Mouse (Mus musculus): ENCODE measurements around the gene Abcc6. TPM values are rescaled to one million over a fixed set of nuclear protein-coding genes. Genes with fewer than 3 reads are reported as not detected.

The Abcc6 gene
- total and polyA plus RNA-seq, 3 experiments: 2.2 to 10.5 (median 6.4) TPM

DNA sequence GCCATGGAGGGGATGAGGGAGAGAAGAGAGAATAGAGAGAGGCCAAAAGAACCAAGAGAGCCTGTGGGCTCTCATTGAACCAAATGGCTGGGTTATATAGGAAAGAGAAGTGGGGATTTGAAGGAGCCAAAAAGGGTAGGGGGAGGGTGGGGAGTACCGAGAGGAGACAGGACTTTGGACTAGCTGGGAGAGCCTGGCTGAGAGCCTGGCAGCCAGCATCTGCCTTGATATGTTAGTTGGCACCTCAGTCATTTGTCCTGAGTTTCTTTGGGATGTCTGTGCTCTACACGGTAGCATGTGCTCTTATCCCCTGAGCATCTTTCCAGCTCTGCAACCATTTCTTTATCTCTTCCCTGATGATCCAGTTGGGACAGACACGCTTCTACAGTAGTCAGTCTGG, 23.5 kb upstream of the Abcc6 start:
- Histone ChIP-seq H3K79me2 (replicated peaks; ENCODE audit: control insufficient read depth, extremely low read depth, insufficient read depth, poor library complexity, severe bottlenecking) (no peaks in the 10 kb centered on the region), H3K36me3 (replicated peaks in 1 of 2; ENCODE audit: control insufficient read depth in 1 of 2, insufficient read depth in 1 of 2, low read length in 1 of 2) (peaks cover 61 to 88% of the 10 kb centered on the region in 2 experiments), H3K9me3 (replicated peaks; ENCODE audit: low read length) (no peaks in the 10 kb centered on the region), H3K9ac (ENCODE audit: insufficient read depth, low read depth) (no peak overlapping the region), H3K27ac (ENCODE audit: insufficient read depth, low read depth) (no peak overlapping the region), H3K4me2 (ENCODE audit: insufficient read depth, low read depth, poor library complexity, severe bottlenecking) (no peak overlapping the region), H3K4me1 (ENCODE audit: control insufficient read depth in 1 of 2, insufficient read depth in 2 of 2) (no peaks in the 10 kb centered on the region), H3K4me3 (replicated peaks in 1 of 3; ENCODE audit: low read depth in 2 of 3, low read length in 2 of 3, poor library complexity in 1 of 3) (no peak overlapping the region), H3K27me3 (replicated peaks) (no peaks in the 10 kb centered on the region)
- in situ Hi-C loops (cut with MboI; ENCODE audit: low pct_ligation_motif_present, low pct_unique_long_range_greater_than_20kb, low sequenced_read_pairs): no loop called here
- no peak for DNase-seq (ENCODE audit: extremely low read depth)
- TF ChIP-seq IRF4 (IDR thresholded peaks at IDR 0.05; ENCODE audit: low read depth, low read length) (no peak), MYC (IDR thresholded peaks at IDR 0.05; ENCODE audit: low read depth, low read length) (no peak), KAT2A (IDR thresholded peaks at IDR 0.05; ENCODE audit: insufficient replicate concordance, low read length) (no peak), ZC3H11A (IDR thresholded peaks at IDR 0.05; ENCODE audit: low read depth, low read length) (no peak), ELF1 (IDR thresholded peaks at IDR 0.05; ENCODE audit: low read depth, low read length) (no peak), TCF12 (IDR thresholded peaks at IDR 0.05; ENCODE audit: low read depth, low read length) (no peak), MEF2A (IDR thresholded peaks at IDR 0.05; ENCODE audit: borderline replicate concordance, low read depth, low read length) (no peak), JUND (conservative IDR thresholded peaks at IDR 0.05; ENCODE audit: low read depth, low read length) (no peak), HCFC1 (IDR thresholded peaks at IDR 0.05; ENCODE audit: low read depth, low read length) (no peak), MAX (IDR thresholded peaks at IDR 0.05; ENCODE audit: low read length) (no peak), BHLHE40 (IDR thresholded peaks at IDR 0.05; ENCODE audit: low read depth, low read length) (no peak), POLR2A (IDR thresholded peaks at IDR 0.05; ENCODE audit: low read depth, low read length) (no peak), RAD21 (IDR thresholded peaks at IDR 0.05; ENCODE audit: low read depth, low read length) (no peak), EP300 (IDR thresholded peaks at IDR 0.05; ENCODE audit: low read length) (no peak), RCOR1 (conservative IDR thresholded peaks at IDR 0.05; ENCODE audit: low read depth, low read length) (no peak), NRF1 (IDR thresholded peaks at IDR 0.05; ENCODE audit: low read depth, low read length) (no peak), NELFE (IDR thresholded peaks at IDR 0.05; ENCODE audit: low read depth, low read length) (no peak), CHD2 (IDR thresholded peaks at IDR 0.05; ENCODE audit: low read length) (no peak), TBP (conservative IDR thresholded peaks at IDR 0.05; ENCODE audit: low read depth, low read length) (no peak)
- dilution Hi-C loops (cut with MboI; ENCODE audit: extremely low pct_ligation_motif_present, extremely low pct_unique_long_range_greater_than_20kb, low sequenced_read_pairs): no loop called here

DNA sequence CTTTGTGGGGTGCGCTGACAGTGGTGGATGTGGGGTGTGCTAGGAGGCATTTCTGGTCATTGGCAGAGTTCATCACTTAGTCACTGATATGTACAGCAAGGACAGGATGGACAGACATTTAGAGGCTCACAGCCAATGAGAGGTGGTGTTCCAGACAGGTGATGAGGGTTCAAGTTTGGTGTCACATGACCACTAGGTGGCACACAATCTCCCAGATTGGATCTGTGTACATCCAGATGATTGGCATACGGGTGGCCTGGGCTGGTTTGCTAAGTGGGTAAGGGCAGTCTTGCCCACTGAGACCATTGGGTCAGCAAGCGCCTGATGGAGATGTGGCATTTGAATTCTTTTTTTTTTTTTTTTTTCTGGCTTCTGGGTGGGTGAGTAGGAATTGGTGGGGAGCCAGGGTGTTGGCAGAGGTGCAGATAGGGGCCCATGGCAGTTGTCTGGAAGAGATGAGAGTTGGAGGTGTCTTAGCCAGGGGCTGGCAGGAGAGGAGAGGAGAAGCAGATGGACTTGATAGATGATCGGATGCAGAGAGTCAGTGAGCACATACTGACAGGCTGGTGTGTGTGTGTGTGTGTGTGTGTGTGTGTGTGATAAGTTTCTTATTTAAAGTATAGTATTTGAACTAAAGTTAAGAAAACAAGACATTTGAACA, 22.2 kb upstream of the Abcc6 start:
- DNase-seq (ENCODE audit: extremely low read depth): peak; percentile 33
- no peaks in the 10 kb centered on the region for H3K4me1 ChIP-seq (ENCODE audit: control insufficient read depth in 1 of 2, insufficient read depth in 2 of 2)
- no peak overlapping the region for H3K27ac ChIP-seq (ENCODE audit: insufficient read depth, low read depth)
- H3K79me2 ChIP-seq (replicated peaks; ENCODE audit: control insufficient read depth, extremely low read depth, insufficient read depth, poor library complexity, severe bottlenecking): no peaks in the 10 kb centered on the region
- no peak overlapping the region for H3K4me3 ChIP-seq (replicated peaks in 1 of 3; ENCODE audit: low read depth in 2 of 3, low read length in 2 of 3, poor library complexity in 1 of 3)
- H3K27me3 ChIP-seq (replicated peaks): no peaks in the 10 kb centered on the region
- in situ Hi-C loops (cut with MboI; ENCODE audit: low pct_ligation_motif_present, low pct_unique_long_range_greater_than_20kb, low sequenced_read_pairs) (no loop called here), dilution Hi-C loops (cut with MboI; ENCODE audit: extremely low pct_ligation_motif_present, extremely low pct_unique_long_range_greater_than_20kb, low sequenced_read_pairs) (no loop called here)
- H3K36me3 ChIP-seq (replicated peaks in 1 of 2; ENCODE audit: control insufficient read depth in 1 of 2, insufficient read depth in 1 of 2, low read length in 1 of 2): peaks cover 67 to 88% of the 10 kb centered on the region in 2 experiments
- no peaks in the 10 kb centered on the region for H3K9me3 ChIP-seq (replicated peaks; ENCODE audit: low read length)
- TF ChIP-seq SMC3 (IDR thresholded peaks at IDR 0.05; ENCODE audit: low read depth, low read length) (peak; percentile 9; the same call in 1 of the 2 replicates), CTCF (conservative IDR thresholded peaks at IDR 0.05 in 1 of 2, IDR thresholded peaks at IDR 0.05 in 1 of 2; ENCODE audit: low read depth in 2 of 2, low read length in 2 of 2) (peak in 1 of 2 experiments; percentile 55; a peak in 3 of 4 replicates), POLR2AphosphoS2 (IDR thresholded peaks at IDR 0.05; ENCODE audit: low read depth, low read length) (no peak), USF2 (conservative IDR thresholded peaks at IDR 0.05; ENCODE audit: low read depth, low read length) (peak; percentile 19; the same call in 1 of the 2 replicates)
- H3K9ac ChIP-seq (ENCODE audit: insufficient read depth, low read depth): no peak overlapping the region
- H3K4me2 ChIP-seq (ENCODE audit: insufficient read depth, low read depth, poor library complexity, severe bottlenecking): no peak overlapping the region
